Mouse (Mus musculus) heart, postnatal 0 days (tissue): ENCODE data around the gene Ano6.

Source experiments
- CTCF ChIP-seq: IDR thresholded peaks from 2 replicates; pipeline ENCODE4 v1.5.1; 2016; ENCODE audit warnings: antibody characterized with exemption, control low read depth, low read depth
- EP300 ChIP-seq: IDR thresholded peaks from 2 replicates; pipeline ENCODE4 v1.6.1; 2016; ENCODE audit warnings: antibody characterized with exemption, low read depth

DNA sequence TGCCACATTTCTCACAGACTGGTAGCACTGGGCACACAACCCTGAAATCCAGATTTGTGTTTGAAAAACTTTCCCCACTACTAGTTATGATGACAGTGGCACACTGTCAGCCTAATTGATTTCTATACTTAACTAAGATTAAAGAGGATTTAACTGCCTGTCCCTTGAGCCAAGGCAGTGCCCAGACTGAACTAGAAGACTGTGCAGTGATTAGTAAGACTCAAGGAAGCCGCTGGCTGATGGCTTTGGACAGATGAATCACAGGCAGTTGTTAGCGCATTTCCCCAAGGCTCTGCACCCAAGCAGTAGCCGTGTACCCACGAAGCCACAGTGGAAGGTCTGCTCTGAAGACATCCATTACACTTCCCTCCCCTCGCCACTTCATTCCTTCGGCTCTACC lies 138.4 kb downstream of the Ano6 start:
- TF ChIP-seq CTCF (no peak), EP300 (no peak)
